Comparison of ENCODE assay signal across 13 mouse cellular contexts in the genomic region with DNA sequence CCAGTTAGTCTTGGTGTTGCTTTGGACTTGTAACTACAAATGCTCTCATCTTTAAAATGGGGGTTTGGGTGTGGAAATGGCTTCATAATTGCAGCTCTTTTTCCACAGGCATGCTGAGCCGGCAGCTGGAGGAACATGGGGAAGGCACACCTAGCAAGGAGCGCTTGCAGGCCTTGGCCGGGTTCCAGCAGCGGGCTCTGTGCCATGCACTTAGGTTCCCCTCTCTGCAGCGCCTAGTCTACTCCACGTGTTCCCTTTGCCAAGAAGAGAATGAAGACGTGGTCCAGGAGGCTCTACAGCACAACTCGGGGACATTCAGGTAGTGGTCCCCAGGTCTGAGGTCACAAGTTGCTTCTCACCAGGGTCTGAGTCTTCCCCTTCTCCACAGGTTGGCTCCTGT. TPM values are rescaled to one million over a fixed set of nuclear protein-coding genes. Genes with fewer than 3 reads are reported as not detected.
DNase-seq lines count a peak whose midpoint lies in the region; ATAC-seq and TF ChIP-seq lines count a peak whose summit lies in the region.
"Had no signal": no experiment of that assay in that cellular context is flagged by ENCODE, and none has a peak within 500 bp of the region (broad histone marks: within the 10 kb centered on the region; RNA-seq: fewer than 3 reads in every experiment).

No protein-coding gene starts in this region.

- peaks cover 53% of the 10 kb centered on the region for H3K36me3 ChIP-seq in lung, embryonic 16.5 days (ENCODE audit: control insufficient read depth, insufficient read depth, low read length)

- no peak for TF ChIP-seq CTCF in lung, adult 2 months (IDR thresholded peaks at IDR 0.05; ENCODE audit: insufficient read depth, low read length)

- H3K4me1 ChIP-seq in lung, adult 2 months (ENCODE audit: control insufficient read depth, insufficient read depth, low read length) = peaks cover 3% of the 10 kb centered on the region; the same call in 1 of the 2 replicates
- peaks cover 7% of the 10 kb centered on the region for H3K4me1 ChIP-seq in lung, embryonic 16.5 days (replicated peaks; ENCODE audit: control insufficient read depth, insufficient read depth, low read length)

- peak; percentile 62; the same call in 1 of the 2 replicates for ATAC-seq in lung, embryonic 16.5 days (ENCODE audit: low read depth)
- no peak for ATAC-seq in activated CD4-positive, CD25-positive, alpha-beta regulatory T cell, adult 4 months

- DNase-seq in heart, adult 18-20 months = peak; percentile 27 to 34
- no peak for DNase-seq in heart, adult 8-10 months (ENCODE audit: low spot score)
- DNase-seq in lung, adult 18-20 months = peak; percentile 36 to 40
- no peak for DNase-seq in lung, adult 2 months
- DNase-seq in cerebellum, postnatal 14 days = peak; percentile 51 to 74
- no peak for DNase-seq in urinary bladder, postnatal 4 days (ENCODE audit: low spot score in 2 of 2)
- DNase-seq: gastrocnemius, postnatal 36 days had no signal

- H3K9me3 ChIP-seq in lung, embryonic 16.5 days (ENCODE audit: control insufficient read depth, low read length) = no peaks in the 10 kb centered on the region

- no peak overlapping the region for H3K4me2 ChIP-seq in lung, embryonic 16.5 days (ENCODE audit: low read depth, low read length)

- 40% methylated on average over 8 of the region's 8 CpGs for WGBS in lung, adult 2 months
- WGBS in lung, embryonic 16.5 days = 46% methylated on average over 8 of the region's 8 CpGs

- TF ChIP-seq POLR2A in lung, adult 2 months (IDR thresholded peaks at IDR 0.05; ENCODE audit: borderline replicate concordance, extremely low read depth, low read depth, low read length) = no peak

- H3K27ac ChIP-seq in lung, embryonic 16.5 days (ENCODE audit: low read length) = no peak overlapping the region
- H3K27ac ChIP-seq: liver, embryonic 14.5 days had no signal

- no peak overlapping the region for H3K9ac ChIP-seq in lung, embryonic 16.5 days (ENCODE audit: low read length)
- H3K9ac ChIP-seq: liver, embryonic 14.5 days had no signal

- no peaks in the 10 kb centered on the region for H3K27me3 ChIP-seq in lung, embryonic 16.5 days (ENCODE audit: control insufficient read depth, insufficient read depth, low read depth, low read length)

- H3K4me3 ChIP-seq in lung, adult 2 months (replicated peaks; ENCODE audit: extremely low read depth, low read depth, low read length) = no peak overlapping the region
- H3K4me3 ChIP-seq in lung, embryonic 16.5 days (ENCODE audit: low read length) = no peak overlapping the region
- H3K4me3 ChIP-seq: myocyte had no signal

RNA-seq across cellular contexts. Expression of gene Nsun5, which starts 5.4 kb away (rescaled TPM):
- 10 to 100 TPM; 17.1 TPM for total RNA-seq in heart, adult 18-20 months (2021)
- 10 to 100 TPM; 11.4 to 15.1 (median 13.3) TPM for total RNA-seq in heart, adult 8-10 months (2022)
- polyA plus RNA-seq in lung, adult 2 months (2012; rRNA removed) = 27.3 and 29.4 TPM in 2 replicates
- 32.1 and 34.3 TPM in 2 replicates for polyA plus RNA-seq in lung, embryonic 16.5 days (2015; fragmentation: Nextera tagmentation; extraction: Ambion mirVana)
- polyA plus RNA-seq in activated CD4-positive, CD25-positive, alpha-beta regulatory T cell, adult 4 months (2017; shearing (Covaris generic)) = 10 to 100 TPM; 19.9 to 22.0 TPM

RNA-seq across cellular contexts. Expression of gene Pom121, which starts 19.2 kb away (rescaled TPM):
- total RNA-seq in heart, adult 18-20 months (2021) = 10 to 100 TPM; 11.4 to 12.4 TPM
- 10 to 100 TPM in 3 of 4 experiments, 1 to 10 TPM in 1; 9.4 to 11.7 (median 10.8) TPM for total RNA-seq in heart, adult 8-10 months (2022)
- polyA plus RNA-seq in lung, adult 2 months (2012; rRNA removed) = 18.1 and 19.0 TPM in 2 replicates
- 9.4 and 9.7 TPM in 2 replicates for polyA plus RNA-seq in lung, embryonic 16.5 days (2015; fragmentation: Nextera tagmentation; extraction: Ambion mirVana)
- polyA plus RNA-seq in activated CD4-positive, CD25-positive, alpha-beta regulatory T cell, adult 4 months (2017; shearing (Covaris generic)) = 10 to 100 TPM; 10.8 to 17.4 TPM

RNA-seq across cellular contexts. Expression of gene Trim50, which starts 22.1 kb away (rescaled TPM):
- under 1 TPM in 1 of 2 experiments, not detected in 1; 0.40 TPM for total RNA-seq in heart, adult 18-20 months (2021)
- under 1 TPM in 1 of 4 experiments, not detected in 3; 0.28 TPM for total RNA-seq in heart, adult 8-10 months (2022)
- polyA plus RNA-seq in lung, adult 2 months (2012; rRNA removed) = not detected in 2 replicates
- polyA plus RNA-seq in lung, embryonic 16.5 days (2015; fragmentation: Nextera tagmentation; extraction: Ambion mirVana) = not detected in 2 replicates
- under 1 TPM in 1 of 2 experiments, not detected in 1; 0.22 TPM for polyA plus RNA-seq in activated CD4-positive, CD25-positive, alpha-beta regulatory T cell, adult 4 months (2017; shearing (Covaris generic))
- total RNA-seq: gastrocnemius, postnatal 36 days; layer of hippocampus, adult 8-10 months had no signal
- polyA plus RNA-seq: liver, embryonic 14.5 days; myocyte; small intestine, adult 2 months had no signal

RNA-seq across cellular contexts. Expression of gene Fkbp6, which starts 25.3 kb away (rescaled TPM):
- under 1 TPM; 0.36 to 0.57 TPM for total RNA-seq in heart, adult 18-20 months (2021)
- under 1 TPM in 3 of 4 experiments, not detected in 1; 0.24 to 0.94 (median 0.90) TPM for total RNA-seq in heart, adult 8-10 months (2022)
- polyA plus RNA-seq in lung, adult 2 months (2012; rRNA removed) = not detected in 2 replicates
- polyA plus RNA-seq in lung, embryonic 16.5 days (2015; fragmentation: Nextera tagmentation; extraction: Ambion mirVana) = not detected in 2 replicates
- polyA plus RNA-seq in activated CD4-positive, CD25-positive, alpha-beta regulatory T cell, adult 4 months (2017; shearing (Covaris generic)) = not detected
- total RNA-seq: gastrocnemius, postnatal 36 days had no signal
- polyA plus RNA-seq: myocyte; small intestine, adult 2 months had no signal

Comparison
In these comparisons a context has a peak if more than half of its experiments do, and no peak if none do; other contexts are left out.
1. DNase-seq: peak in heart, adult 18-20 months (2 of 2), lung, adult 18-20 months (2 of 2) and cerebellum, postnatal 14 days (2 of 2); none in heart, adult 8-10 months (single experiment), lung, adult 2 months (single experiment) and urinary bladder, postnatal 4 days (0 of 2).